Mouse (Mus musculus) ES-CJ7 (cell line): ENCODE measurements around the gene Lig1.
A peak's percentile ranks its signal among the peaks of the same experiment; 100 is the strongest.

Source experiments
- DNase-seq: peaks from one replicate; pipeline ENCODE4 v3.0.0; 2011; ENCODE audit warnings: low read depth, low spot score

The Lig1 gene

GRCm38 (mm10) chr7:13310493-13311199 is 33.6 kb downstream of the Lig1 start:
- no peak for DNase-seq

DNA sequence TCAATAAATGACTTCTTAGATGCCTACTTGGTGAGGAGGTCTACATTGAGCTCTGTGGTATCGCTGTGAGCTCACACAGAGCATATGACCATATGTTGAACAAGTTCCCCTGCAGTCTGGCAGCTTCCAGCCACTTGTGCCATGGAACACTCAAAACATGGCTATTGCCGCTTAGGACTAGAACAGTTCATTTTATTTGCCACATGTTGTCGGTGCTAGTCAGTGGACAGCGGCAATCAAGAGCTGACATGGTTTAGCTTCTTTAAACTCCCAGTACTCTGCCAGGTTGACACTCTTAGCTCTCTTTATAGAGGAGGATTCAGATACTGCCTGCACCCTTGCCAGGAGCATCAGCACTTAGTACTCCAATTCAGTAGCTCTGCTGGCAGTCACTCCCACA is 34.3 kb downstream of the Lig1 start:
- peak; percentile 47 for DNase-seq

GRCm38 (mm10) chr7:13314095-13314597 is 37.1 kb downstream of the Lig1 start:
- DNase-seq: no peak

DNA sequence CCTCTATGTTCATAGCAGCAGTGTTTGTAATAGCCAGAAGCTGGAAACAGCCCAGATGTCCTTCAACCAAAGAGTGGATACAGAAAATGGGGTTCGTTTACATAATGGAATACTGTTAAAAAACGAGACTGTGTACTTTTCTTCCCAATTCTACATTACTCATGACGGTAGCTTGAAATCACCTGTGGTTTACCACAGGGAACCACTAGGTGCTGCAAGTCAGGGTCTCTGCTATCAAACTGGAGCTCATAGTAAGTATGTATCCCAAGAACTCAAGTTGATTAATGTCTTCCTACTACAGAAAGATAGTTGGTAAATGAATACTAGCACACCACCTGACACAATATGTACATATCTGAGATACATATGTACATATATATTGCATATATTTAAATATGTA is 44.3 kb downstream of the Lig1 start:
- no peak for DNase-seq

DNA sequence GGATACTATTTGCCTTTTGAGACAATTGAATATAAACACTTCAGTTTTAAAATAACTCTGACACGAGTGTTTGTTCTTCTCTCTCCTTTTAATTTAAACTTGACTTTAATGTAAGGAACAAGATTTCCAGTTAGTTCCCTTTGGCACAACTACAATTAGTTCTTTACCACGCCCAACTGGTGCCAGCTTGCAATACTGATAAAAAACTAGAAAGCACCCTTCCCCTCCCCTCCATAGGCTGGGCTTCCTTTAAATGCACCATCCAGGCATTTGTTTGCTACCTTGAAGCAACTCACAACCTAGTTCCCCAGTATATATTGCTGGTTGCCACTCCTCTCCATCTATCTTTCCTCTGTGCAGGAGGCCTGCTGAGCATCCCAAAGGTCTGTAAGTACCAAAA is 47.2 kb downstream of the Lig1 start, which contains the start of gene Pla2g4c:
Gene Pla2g4c, plus strand, starts transcription at position 340 of the 400 bp plus-strand sequence.
- DNase-seq: no peak

DNA sequence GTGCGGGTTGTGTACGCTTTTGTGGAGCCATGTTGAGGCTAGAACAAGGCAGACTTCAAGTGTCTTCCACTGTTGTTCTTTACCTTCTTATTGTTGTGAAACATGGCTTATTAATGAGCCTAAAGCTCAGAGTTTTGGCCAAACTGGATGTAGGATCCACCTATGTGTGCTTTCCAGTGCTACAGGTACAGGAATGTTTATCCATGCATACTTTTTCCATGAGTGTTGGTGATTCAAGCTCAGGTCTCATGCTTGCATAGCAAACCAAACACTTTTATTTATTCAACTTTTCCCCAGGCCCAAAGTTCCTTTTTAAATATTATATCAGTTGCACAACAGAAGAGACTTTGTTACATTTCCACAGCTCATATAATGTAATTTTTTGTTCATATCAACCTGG is 53.5 kb downstream of the Lig1 start:
- DNase-seq: no peak

DNA sequence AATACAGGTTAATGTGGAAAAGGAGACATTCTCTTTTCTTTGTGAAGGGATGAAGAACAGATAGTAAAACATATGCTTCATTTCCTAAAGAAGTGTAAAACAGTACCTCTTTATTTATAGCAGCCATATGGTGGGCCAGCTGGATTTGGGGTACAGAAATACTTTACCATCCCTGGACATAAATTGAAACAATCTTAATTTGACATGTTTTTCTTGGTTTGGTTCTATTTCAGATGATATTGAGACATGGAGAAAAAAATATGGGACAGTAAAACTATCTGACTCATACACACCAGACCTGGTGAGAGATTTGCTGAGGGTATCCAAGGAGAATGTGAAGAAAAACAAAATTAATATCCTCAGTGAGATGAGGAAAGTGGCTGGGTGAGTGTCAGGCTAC is 78.9 kb downstream of the Lig1 start:
- DNase-seq: no peak
